Mouse (Mus musculus): ENCODE measurements around the gene Mcrip1.
"Not testable (repeated sequence)": the region's sequence is repeated elsewhere in the genome, so short reads cannot be mapped to it uniquely, and the experiment has no call there.

The Mcrip1 gene

GRCm38 (mm10) chr11:120541907-120542306 is 7.6 kb downstream of the Mcrip1 start:
- peak; percentile 52 for DNase-seq

DNA sequence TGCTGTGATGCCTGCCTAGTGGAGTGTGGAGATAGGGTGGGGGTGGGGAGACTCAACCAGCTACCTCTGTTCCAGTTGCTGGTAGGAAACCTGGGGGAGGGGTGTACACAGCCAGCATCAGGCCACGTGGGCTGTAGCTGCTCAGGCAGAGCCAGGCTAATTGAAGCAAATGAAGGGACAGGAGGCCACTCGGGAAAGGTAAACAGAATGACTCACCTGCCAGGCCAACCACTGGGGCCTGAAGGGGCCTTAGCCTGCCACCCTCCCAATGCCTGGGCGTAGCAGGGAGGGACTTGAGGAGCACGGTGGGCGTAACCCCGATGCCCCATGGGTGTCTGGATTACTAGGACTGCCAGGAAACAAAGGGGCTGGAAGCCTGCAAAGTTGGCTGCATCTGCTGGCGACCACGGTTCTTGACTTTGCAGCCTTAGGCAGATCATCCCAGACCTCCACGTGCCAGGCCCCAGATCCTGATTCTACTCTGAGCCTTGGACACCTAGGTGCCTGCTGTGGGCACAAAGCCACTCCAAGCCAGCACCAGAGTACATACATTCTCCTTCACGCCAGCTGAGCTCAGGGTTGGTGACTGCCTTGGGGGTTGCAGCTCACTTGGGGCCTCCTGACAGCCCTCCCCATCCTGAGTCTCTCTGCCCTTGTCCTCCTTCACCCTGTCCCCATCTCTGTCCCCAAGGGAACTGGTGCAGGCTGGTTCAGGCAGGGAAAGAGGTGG is 10.1 kb downstream of the Mcrip1 start:
- DNase-seq = peak; percentile 77

DNA sequence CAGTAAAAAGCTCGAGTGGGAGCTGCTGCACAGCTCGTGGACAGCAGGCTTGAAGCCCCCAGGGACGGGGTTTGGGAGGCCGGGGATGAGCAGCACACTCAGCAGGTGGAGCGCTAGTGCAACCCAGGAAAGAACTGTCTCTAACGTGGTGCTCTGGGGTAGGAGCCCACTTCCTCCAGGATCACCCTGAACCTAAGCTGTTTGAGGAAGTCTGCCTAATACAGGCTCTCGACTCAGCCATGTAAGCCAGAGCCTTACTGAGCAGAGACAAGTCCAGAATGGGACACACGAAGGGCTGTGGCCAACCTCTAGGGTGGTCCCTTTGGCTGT is 10.6 kb downstream of the Mcrip1 start:
- DNase-seq = no peak

DNA sequence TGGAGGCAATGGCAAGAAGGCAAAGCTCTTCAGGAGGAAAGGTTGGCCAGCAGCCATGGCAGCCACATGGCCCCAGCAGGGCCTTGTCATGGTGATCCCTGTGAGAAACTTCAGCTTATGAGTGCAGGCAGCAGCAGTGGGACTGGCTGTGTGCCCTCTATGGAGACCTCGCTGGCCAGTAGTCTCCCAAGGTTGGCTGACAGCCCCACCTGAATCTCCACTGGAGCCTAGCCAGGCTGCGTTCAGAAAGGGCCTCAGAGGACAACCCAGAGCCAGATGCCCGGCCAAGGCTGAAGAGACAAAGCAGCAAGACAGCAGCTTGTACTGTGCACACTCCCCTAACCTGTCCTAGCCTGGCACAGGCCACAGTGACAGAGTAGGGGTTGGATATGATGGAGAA is 11.0 kb downstream of the Mcrip1 start:
- DNase-seq = peak; percentile 87

DNA sequence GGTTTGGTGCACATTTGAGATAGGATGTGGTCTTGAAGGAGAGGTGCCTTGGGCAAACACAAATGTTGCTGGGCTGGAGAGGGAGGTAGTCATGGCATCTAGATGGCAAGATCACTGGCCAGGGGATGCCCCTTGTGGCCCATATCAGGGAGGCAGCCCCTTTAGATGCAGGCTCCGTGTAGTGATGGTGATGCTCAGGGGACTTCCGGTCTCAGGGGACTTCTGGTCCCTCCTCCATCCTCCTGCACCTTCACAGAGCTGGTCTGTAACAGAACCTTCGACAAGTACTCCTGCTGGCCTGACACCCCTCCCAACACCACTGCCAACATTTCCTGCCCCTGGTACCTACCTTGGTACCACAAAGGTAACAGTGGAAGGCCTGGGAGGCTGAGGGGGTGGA is 13.7 kb downstream of the Mcrip1 start:
- DNase-seq = no peak

- DNase-seq = no peak
These were observed 14.4 kb downstream of the Mcrip1 start for GRCm38 (mm10) chr11:120535145-120535544.

DNA sequence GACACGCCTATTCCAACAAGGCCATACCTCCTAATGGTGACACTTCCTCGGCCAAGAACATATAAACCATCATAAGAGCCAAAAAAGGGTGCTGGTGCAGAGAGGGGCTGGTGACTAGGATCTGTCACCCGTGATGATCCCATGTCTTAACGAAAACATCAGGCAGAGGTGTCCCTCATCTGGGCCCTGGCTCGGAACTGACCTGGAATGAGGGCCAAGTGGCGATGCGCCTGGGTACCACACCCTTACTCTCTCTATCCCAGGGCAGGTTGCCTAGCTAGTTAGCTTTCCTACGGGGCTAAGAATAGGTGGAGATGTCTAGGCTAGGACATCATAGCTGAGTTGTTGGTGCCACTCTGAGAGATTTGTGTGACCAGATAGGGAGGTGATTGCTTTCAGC is 15.4 kb downstream of the Mcrip1 start:
- DNase-seq = no peak

DNA sequence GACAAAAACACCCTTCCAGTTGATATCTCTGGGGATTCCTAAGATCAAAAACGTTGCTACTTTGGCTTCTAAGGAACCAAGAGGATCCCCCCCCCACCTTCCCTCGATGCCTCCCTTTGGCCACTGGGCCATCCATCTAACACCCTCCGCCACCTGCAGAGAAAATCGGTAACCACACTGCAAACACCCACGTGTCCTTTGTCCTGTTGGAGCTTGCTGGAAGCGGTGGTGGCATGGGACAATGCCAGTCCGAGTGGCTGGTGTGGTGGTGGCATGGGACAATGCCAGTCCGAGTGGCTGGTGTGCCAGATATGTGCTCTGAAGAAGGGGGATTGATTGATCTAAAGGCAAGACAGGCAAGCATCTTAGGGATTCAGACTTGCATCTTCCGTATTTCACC is 17.9 kb downstream of the Mcrip1 start:
- no peak for DNase-seq

- DNase-seq = no peak
These were observed 19.2 kb downstream of the Mcrip1 start, which contains the start of gene Gcgr for GRCm38 (mm10) chr11:120530085-120530964. TSS of gene Gcgr (plus strand) at chr11:120530699.

- no peak for DNase-seq
These were observed 20.6 kb downstream of the Mcrip1 start for GRCm38 (mm10) chr11:120528903-120529302.

- no peak for DNase-seq
These were observed 21.7 kb downstream of the Mcrip1 start for GRCm38 (mm10) chr11:120527690-120528354.

- DNase-seq = no peak
These were observed 23.6 kb downstream of the Mcrip1 start for GRCm38 (mm10) chr11:120525959-120526358.

- no peak for DNase-seq
These were observed 26.9 kb downstream of the Mcrip1 start for GRCm38 (mm10) chr11:120522581-120522980.

GRCm38 (mm10) chr11:120520967-120521540 is 28.5 kb downstream of the Mcrip1 start:
- no peak for DNase-seq

DNA sequence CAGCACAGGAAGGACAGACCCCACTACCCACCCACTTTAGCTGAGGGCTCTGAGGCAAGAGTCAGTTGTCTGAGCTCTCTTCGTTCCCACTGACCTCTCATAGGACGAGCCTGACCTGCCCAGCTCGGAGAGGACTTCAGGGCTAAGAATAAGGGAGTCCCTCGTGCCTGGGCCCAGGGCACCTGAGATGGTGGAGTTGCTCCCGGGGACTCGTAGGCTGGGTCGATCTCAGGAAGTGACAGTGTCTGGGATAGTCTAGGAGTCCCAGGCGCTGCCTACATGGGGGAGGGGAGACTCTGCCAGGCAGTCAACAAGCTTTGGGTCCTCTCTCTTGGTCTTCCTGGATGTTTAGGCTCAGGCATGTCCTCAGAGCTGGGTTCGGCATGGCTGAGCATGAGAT is 29.0 kb downstream of the Mcrip1 start:
- no peak for DNase-seq

- no peak for DNase-seq
These were observed 29.8 kb downstream of the Mcrip1 start for GRCm38 (mm10) chr11:120519738-120520137.

DNA sequence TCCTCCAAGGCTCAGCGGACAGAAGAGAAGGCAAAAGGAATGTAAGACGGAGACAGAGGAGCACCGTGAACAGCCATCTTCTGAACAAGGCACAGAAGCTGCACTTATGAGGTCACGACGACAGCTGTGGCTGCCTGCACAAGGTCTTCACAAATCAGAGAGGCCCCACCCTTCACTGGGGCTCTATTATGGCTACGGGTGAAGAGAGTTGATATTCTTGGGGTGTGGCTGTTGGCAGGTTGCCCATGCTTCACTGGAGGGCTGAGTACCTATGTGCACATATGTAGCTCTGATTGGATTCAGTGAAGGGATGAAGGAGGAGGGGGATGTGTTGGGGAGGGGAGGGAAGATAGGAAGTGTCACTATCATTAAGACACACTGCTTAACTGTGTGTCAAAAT is 31.0 kb downstream of the Mcrip1 start:
- DNase-seq = no peak

GRCm38 (mm10) chr11:120518027-120518426 is 31.5 kb downstream of the Mcrip1 start:
- DNase-seq = no peak

DNA sequence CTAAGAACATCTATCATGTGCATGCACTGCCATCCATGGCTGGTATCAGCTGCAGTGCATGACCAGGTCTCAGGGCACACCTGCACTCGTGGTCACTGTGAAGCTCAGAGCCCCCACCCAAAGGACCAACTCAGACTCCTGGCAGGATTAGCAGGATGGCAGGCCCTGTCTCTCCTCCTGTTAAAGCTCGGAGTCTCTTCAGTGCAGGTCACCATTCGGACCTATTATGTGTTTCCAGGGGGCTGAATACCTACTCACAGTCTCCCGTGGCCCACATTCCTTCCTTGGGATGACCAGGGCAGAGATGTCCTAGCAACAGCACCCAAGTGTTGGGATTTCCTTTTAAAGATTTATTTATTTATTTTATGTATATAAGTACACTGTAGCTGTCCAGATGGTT is 32.4 kb downstream of the Mcrip1 start:
- DNase-seq = no peak

- peak; percentile 94 for DNase-seq
These were observed 33.9 kb downstream of the Mcrip1 start for GRCm38 (mm10) chr11:120515611-120516010.

DNA sequence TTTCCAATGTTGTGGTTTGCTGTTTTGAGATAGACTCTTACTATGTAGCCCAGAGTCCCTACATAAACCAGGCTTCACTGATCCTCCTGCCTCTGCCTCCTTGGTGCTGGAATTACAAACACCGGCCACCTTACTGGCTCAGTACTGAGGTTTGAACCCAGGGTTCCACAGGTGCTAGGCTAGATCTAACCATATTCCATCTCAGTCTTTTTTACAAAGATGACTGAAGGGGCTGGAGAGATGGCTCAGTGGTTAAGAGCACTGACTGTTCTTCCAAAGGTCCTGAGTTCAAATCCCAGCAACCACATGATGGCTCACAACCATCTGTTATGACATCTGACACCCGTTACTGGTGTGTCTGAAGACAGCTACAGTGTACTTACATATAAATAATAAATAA is 35.3 kb downstream of the Mcrip1 start:
- DNase-seq = not testable (repeated sequence)

- DNase-seq = no peak
These were observed 36.6 kb downstream of the Mcrip1 start for GRCm38 (mm10) chr11:120512790-120513453.

All from kidney, adult 18-20 months (tissue).